Mouse (Mus musculus): Measurements from ENCODE around the gene Tle4. TPM values are rescaled to one million over a fixed set of nuclear protein-coding genes. Genes with fewer than 3 reads are reported as not detected.
"Not testable (repeated sequence)": the region's sequence is repeated elsewhere in the genome, so short reads cannot be mapped to it uniquely, and the experiment has no call there.

Gene Tle4
- total RNA-seq (2017) = 16.2 and 20.5 TPM in 2 replicates

- ATAC-seq (replicated peaks; ENCODE audit: low read depth, poor library complexity, severe bottlenecking) = peak; percentile 85
Measured at GRCm38 (mm10) chr19:14597917-14598689, at the start of gene Tle4. TSS of gene Tle4 (minus strand) at chr19:14598051.

- no peak for ATAC-seq (replicated peaks; ENCODE audit: low read depth, poor library complexity, severe bottlenecking)
Measured at GRCm38 (mm10) chr19:14645666-14646065, 47.8 kb upstream of the Tle4 start.

- ATAC-seq (replicated peaks; ENCODE audit: low read depth, poor library complexity, severe bottlenecking) = no peak
Measured at GRCm38 (mm10) chr19:14644756-14645155, 46.9 kb upstream of the Tle4 start.

- not testable (repeated sequence) for ATAC-seq (replicated peaks; ENCODE audit: low read depth, poor library complexity, severe bottlenecking)
Measured at GRCm38 (mm10) chr19:14643091-14643490, 45.2 kb upstream of the Tle4 start.

- ATAC-seq (replicated peaks; ENCODE audit: low read depth, poor library complexity, severe bottlenecking) = no peak
Measured at GRCm38 (mm10) chr19:14642663-14643062, 44.8 kb upstream of the Tle4 start.

DNA sequence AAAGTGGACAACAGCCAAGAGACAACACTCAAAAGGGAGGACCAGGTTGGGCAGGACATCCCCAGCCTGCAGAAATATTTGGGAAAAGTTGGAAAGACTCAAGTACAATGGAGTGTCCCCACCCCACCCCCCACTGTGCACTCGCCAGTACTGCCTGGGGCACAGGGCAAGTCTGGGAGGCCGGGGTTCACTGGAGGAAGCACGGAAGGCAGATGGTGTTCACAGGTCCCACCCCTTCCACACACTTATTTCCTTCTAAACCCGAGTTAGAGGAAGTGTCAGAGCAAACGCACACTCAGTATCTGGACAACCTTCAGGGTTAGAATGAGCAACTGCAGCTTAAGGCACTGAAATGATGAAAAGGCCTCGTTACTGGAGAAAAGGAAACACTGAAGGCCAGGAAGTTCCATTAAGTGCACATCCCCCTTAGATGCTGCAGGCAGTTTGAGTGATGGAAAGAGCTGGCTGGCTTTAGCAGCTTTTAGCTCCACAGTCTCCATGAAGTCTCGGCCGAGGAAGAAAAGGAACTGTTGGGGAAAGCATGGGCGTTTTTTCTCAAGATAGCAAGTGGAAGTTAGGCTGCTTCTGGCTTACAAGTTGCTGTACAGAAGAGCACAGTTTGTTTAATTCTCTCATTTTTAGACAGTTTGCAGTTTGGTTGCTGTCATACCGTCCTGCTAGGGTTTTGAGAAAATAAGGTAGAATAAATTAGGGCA, 37.5 kb upstream of the Tle4 start:
- peak; percentile 89 for ATAC-seq (replicated peaks; ENCODE audit: low read depth, poor library complexity, severe bottlenecking)

- no peak for ATAC-seq (replicated peaks; ENCODE audit: low read depth, poor library complexity, severe bottlenecking)
Measured at GRCm38 (mm10) chr19:14623355-14623754, 25.5 kb upstream of the Tle4 start.

DNA sequence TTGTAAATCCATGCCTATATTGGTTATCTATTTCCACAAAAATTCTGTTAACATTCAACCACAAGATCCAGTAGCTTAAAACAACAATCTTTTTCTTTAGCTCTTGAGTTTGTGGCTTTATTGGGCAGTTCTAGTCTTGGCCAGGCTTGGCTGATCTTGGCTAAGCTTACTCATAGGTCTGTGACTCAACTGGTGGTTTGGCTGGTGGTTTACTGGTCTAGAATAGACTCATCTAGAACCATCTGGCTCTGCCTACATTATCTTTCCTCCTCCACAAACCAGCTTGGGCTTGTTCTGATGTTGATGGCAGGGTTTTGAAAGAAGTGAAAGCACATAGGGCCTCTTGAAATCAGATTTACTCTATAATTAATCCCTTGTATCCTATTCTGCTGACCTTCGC, 22.7 kb upstream of the Tle4 start:
- peak; percentile 62 for ATAC-seq (replicated peaks; ENCODE audit: low read depth, poor library complexity, severe bottlenecking)

DNA sequence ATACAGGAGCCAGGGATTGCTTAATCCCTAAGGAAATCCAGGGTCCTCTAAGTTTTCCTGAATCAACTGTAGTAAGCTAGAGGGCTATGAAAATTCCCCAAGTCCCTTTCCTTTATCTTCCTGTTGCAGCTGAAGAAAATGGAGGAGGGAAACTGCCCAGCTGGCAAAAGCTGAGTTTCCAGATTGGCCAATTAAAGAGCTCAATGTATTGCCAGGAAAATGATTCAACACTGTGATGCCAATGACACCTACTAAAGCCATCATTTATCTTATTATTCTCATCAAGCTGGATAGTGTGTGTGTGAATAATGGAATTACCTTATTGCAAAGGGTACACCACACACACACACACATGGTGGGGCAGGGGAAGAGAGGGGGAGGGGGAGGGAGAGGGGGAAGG, 22.0 kb upstream of the Tle4 start:
- no peak for ATAC-seq (replicated peaks; ENCODE audit: low read depth, poor library complexity, severe bottlenecking)

- ATAC-seq (replicated peaks; ENCODE audit: low read depth, poor library complexity, severe bottlenecking) = no peak
Measured at GRCm38 (mm10) chr19:14614816-14615215, 17.0 kb upstream of the Tle4 start.

DNA sequence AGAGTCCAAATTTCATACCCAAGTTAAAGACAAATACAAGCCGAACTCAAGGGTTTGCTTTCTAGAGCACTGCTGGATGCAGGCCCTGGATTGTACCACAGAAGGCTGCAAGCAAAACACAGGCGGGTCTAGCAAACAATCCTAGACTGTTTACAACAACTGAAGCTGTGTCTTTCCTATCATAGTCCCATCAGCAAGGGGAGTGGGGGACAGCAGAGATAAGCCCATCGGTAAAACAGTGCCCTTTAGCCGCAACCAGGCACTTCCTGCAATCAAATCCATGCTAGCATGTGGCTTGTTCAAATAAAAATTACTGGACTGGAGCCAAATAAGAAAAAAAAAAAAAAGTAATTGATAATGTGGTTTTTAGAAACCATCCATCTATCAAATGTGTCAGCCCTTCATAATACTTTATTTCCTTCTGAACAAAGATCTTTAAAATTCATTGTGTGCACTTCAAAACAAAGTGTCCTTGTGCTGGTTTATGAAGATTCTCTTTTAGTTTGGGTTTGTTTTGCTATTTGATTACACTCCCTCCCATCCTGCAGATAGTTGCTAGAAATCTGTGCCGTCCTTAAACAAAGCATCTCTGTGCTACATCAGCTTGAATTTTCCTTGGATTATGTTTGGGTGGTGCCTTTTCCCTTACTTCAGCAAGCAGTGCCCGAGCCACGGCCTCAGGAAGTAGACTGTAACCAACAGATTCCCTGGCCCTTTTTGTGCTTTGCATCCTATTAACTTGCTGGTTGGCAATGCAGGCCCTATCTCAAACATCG, 12.9 kb upstream of the Tle4 start:
- ATAC-seq (replicated peaks; ENCODE audit: low read depth, poor library complexity, severe bottlenecking) = no peak

DNA sequence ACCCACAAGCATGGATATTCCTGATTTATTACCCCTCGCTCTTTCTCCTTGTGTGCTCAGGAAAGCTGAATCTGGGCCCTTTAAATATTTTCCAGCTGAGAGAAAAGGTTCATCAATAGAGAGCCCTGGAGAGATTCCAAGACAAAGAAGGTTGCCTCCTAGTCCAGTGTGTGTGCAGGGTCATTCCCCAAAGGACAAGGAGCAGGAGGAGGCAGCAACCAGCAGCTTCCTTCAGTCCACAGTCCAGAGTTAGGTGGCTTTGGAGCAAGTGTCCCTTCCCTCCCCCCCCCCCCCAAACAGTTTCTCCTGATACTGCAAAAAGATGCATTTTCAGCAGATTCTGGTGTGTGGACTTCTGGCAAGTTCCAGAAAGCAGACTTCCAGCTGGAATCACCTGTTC, 3.0 kb upstream of the Tle4 start:
- no peak for ATAC-seq (replicated peaks; ENCODE audit: low read depth, poor library complexity, severe bottlenecking)

GRCm38 (mm10) chr19:14600354-14600753, 2.5 kb upstream of the Tle4 start:
- ATAC-seq (replicated peaks; ENCODE audit: low read depth, poor library complexity, severe bottlenecking) = no peak

- no peak for ATAC-seq (replicated peaks; ENCODE audit: low read depth, poor library complexity, severe bottlenecking)
Measured at GRCm38 (mm10) chr19:14599851-14600251, 2.0 kb upstream of the Tle4 start.

DNA sequence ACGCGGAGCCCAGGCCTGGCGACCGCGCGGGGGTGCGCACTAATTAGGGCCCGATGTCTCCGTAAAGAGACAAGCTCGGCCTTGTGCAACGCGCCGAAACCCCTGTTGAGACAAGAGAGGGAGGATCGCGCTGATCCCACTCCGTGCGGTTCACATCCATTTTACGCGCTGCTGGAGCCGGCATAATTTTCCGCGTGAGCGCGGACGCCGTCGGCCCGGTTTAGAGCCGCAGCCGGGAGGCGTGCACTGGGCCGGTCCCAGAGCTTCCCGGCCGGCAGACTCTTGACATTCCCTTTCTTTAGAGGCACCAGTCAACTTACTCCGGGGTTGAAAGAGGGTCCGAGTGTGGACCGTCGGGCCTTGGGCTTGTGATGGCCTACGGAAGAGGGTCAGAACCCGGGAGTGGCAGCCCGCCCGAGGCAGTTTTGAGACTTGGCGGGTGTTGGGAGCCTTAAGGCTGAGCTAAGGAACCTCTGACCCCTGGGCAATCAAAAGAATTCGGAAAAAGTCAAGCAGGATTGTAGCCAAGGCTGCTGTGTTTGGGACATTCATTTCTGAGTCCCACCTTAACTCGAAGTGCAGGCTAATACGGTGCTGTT, 938 bp upstream of the Tle4 start:
- ATAC-seq (replicated peaks; ENCODE audit: low read depth, poor library complexity, severe bottlenecking) = peak; percentile 17; the same call in 1 of the 2 replicates

DNA sequence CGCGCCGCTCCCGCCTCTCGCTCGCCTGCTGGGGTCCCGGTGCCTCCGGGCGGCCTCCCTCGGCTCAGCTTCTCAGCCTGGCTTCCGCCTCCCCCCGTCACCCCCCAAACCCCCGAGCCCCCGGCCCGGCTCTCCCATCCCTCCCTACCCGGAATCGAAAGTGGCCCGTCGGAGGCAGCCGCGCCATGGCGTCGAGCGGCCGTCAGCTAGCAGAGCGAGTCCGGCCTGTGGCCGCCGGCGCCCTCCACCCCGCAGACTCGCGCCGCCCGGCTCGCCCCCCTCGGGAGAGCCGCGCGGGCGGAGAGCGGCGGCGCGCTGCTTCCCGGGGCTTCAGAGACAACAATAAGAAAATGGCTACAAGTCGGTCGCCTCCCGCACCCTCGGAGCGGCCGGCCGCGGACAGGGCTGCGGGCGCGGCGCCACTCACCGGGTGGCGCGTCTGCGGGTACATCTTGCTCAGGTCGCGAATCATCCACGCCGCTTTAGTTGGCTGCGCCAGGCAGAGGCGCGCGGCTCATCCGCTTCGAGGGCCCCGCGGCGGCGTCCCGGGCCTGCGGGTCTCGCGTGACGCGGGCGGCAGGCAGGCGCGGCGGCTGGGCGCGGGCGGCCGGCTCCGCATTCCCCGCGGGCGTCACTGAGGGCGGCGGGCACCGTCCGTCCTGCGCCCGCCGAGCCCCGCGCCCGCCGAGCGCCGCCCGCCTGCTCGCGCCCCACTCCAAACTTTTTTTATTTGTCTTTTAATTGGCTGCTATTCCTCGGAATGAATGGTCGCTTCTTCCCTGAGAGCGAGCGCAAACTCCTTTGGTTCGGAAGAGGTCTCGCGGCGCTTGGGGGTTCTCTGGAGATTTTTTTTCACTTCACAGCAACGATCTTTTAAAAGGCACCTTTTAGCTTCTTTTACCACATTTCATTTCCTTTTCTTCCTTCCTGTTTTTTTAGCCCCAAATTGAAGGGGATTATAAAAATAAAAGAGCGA, 622 bp downstream of the Tle4 start:
- ATAC-seq (replicated peaks; ENCODE audit: low read depth, poor library complexity, severe bottlenecking) = peak; percentile 6; the same call in 1 of the 2 replicates

GRCm38 (mm10) chr19:14596358-14596940, 1.4 kb downstream of the Tle4 start:
- no peak for ATAC-seq (replicated peaks; ENCODE audit: low read depth, poor library complexity, severe bottlenecking)

- ATAC-seq (replicated peaks; ENCODE audit: low read depth, poor library complexity, severe bottlenecking) = no peak
Measured at GRCm38 (mm10) chr19:14595390-14595997, 2.4 kb downstream of the Tle4 start.
